Mouse (Mus musculus): Measurements from ENCODE around the gene Npvf.
A peak's percentile ranks its signal among the peaks of the same experiment; 100 is the strongest.

Gene Npvf

GRCm38 (mm10) chr6:50654356-50654755 lies at the start of gene Npvf:
Gene Npvf, minus strand, starts transcription at chr6:50654439.
- DNase-seq: no peak

DNA sequence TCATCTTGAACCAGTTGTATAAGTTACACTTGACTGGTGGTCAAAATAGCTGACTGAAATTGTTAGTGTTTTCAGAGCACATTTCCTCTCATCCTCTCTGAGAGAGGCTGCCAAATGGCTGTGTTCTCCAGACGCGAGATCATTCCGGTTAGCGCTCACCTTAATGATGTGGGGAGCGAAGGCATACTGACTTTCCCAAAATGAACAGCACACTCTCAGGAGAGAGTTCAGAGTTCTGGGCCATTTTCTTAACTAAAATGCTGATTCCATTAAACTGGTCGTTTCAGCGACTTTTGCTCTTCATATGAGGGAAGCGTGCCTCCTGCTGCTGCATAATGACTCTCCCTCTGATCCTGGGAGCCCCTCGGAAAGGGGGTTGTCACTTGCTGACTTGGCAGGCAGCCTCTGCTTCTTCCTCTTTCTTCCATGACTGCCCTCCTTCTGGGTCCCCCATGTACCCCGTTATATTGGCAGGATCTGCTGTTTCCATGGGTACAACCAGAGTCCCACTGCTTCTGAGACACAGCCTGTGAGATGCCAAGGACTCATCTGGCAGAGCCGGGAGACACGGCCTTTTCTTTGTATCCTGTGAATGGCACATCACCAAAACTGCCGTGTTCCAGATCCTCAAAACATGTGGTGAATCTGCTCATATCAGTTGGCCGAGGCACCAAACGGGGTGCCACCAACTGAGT lies 35.0 kb upstream of the Npvf start:
- DNase-seq: no peak

DNA sequence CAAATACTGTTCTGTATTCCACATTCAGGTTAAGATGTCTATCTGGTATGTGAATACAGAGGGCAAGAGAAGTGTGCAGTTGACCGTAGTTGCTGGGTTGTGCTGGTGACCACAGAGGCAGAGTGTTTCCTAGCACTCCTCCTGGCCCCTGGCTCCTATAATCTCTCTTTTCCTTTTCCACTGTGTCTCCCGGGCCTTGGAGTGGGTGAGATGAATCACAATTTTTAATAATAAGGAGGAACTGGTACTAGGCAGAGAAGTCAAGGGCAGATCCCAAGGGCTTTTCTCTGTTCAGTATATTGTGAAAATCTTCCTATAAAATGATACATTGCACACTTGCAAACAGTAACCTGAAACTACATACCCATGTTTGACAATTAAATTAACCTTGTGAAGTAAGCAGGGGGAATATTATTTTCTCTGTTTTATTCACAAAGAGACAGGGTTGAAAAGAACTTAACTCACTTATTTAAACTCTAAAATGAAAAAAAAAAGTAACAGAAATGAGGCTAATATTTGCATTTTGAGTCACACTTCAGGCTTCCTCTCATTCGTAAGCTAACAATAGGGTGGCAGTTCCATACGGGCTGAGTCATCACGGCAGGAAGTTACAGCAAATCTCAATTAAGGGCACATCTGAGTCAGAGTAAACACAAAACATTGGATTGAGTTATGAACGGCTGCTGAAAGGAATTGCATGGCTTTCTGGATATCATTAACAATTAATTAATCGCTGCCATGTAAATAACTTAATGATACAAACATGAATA lies 30.6 kb upstream of the Npvf start:
- DNase-seq: no peak

- no peak for DNase-seq
Observed at GRCm38 (mm10) chr6:50681491-50681890, 27.3 kb upstream of the Npvf start.

DNA sequence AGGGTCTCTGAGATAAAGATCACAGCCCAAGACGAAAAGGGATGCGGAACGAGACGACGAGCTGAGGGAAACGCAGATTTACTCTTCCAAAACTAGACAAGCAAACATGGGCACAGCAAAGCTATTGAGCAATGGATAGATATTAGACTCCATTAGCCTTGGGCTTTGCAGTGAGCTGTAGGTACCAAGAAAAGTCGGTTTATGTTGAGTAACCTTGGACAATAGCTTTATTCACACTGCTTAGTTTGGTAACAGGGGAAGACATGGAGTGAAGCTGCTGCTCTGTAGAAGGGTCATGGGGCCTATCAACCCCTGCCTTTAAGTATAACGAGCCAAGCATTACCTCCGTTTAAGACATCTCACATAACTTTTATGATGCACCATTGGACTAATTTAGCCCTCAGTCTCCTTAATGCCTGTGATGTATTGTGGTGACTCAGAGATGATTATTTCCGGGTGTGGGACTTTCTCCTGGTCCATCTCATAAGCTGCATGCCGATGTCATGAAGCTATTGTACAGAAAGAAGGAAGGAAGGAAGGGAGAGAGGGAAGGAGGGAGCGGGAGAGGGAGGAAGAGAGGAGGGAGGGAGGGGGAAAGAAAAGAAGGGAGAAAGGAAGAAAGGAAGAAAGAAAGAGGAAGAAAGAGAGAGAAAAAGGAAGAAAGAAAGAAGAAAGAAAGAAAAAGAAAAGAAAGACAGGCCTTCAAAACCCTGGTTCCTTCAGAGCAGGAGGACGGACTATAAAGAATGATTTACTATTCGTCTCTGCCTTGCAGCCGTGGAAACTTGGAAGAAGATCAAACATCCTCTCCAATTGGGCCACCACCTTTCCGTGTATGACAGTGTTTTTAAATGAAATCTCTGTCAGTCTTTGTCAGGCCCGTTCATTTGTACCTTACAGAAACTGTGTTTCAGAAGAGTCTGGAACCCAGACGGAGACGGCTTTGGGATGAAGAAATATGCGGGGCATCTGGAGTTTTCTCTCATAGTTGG lies 26.3 kb upstream of the Npvf start:
- no peak for DNase-seq

GRCm38 (mm10) chr6:50679486-50679828 lies 25.2 kb upstream of the Npvf start:
- no peak for DNase-seq

DNA sequence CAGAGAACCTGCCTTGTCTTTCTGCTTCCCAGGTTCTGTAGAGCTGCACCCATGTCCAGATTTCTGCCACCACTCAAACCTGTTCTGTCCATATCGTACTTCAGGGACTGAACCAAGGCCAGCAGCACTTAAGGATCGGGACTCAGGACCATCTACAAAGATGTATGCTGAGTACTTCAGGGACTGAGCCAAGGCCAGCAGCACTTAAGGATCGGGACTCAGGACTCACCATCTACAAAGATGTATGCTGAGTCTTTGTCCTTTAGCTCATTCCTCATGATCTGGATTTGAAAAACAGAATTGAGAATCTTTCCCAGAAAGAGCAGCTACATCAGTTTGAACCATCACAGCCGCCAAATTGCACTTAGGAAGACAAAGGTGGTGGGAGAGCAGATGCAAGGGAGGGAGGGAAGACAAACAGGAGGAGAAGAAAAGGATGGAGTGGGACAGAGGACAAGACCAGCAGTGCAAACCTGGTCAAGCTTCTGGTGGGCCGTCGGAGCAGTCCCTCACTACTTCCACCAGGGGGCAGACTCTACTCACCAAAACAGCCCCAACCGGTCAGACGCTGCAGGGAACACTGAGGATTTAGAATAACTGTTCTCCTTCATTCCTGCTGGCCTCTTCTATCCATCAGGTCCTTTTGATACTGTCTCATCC lies 24.7 kb upstream of the Npvf start:
- peak; percentile 93 for DNase-seq

- DNase-seq: peak; percentile 43
Observed at GRCm38 (mm10) chr6:50671191-50671590, 17.0 kb upstream of the Npvf start.

- DNase-seq: no peak
Observed at GRCm38 (mm10) chr6:50666937-50667336, 12.7 kb upstream of the Npvf start.

DNA sequence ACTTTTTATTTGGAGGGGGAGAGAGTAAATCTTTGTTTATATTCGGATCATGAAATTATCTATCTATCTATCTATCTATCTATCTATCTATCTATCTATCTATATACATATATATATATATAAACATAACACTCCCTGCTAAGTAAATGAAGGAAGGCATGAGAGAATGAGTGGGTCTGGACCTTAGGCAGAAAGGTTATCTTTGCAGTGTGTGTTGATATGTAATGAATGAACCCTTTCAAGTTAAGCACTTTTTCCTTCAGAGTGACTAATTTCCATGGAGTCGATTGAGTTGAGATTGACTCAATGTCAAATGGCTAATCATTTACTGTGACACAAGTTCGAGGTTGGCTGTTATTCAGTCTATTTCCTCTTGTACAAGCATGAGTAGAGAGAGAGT lies 10.8 kb upstream of the Npvf start:
- DNase-seq: no peak

DNA sequence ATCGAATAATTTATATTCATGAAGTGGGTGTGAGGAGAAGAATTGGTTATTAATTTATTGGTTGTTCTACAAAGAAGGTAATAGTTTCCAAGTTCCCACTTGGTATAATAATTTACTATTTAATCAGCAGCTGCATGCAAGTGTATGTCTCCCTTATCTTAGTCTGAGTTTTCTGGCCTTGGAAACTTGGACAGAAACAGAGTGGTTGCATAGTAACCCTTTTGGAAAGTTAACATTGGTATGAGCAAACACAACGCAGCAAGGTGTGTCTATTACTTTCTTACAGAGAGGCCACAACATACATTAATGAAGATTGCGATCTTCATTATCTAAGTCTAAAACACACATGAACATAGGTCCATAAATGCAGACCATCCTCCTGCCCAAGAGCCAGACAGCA lies 10.0 kb upstream of the Npvf start:
- peak; percentile 5 for DNase-seq

DNA sequence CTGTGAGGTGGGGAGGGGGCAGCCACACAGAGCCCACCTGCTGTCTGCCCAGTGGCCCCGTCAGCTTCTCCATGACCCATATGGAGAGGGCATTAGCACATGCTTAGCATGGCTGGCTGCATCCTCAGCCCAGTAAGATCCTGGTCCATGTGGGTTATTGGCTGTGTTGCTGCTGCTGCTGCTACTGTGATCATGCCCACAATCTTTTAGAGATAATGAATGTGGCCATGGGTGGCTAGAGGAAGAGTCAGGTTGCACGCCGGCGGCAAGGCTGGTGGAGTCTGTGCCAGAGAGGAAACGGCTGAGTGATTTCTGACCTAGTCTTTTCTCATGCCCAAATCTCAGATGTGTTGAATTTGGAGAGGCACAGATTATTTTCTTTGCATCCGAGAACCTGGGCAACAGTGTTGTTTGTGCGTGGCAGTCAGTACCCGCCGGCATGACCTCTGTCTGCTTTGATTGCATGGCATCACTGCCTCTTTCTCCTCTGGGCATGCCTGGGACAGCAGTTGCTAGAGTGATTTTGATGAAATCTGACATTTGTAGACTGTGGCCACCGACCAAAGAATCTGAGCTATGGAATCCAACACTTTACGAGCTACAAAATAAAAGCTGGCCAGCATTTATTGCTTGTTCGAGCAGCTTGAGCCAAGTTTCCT lies 8.8 kb upstream of the Npvf start:
- peak; percentile 85 for DNase-seq

DNA sequence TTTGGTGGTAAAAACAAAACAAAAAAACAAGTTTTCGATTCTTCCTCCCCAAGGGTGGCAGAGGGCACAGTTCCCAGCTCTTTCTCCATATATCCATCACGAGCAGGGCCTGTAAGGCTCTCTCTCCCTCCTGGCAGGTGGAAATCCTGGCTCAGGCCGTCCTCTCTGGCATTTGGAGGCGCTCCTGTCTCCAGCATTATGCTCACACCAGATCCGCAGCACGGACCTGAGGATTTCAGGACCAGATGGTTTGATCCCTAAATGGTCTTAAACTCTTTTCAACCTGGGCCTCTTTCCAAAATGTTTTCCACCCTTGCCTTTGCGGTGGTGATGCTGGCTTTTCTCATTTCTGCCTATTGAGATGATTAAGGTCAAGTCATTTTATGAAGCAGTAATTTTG lies 7.5 kb upstream of the Npvf start:
- DNase-seq: peak; percentile 67

DNA sequence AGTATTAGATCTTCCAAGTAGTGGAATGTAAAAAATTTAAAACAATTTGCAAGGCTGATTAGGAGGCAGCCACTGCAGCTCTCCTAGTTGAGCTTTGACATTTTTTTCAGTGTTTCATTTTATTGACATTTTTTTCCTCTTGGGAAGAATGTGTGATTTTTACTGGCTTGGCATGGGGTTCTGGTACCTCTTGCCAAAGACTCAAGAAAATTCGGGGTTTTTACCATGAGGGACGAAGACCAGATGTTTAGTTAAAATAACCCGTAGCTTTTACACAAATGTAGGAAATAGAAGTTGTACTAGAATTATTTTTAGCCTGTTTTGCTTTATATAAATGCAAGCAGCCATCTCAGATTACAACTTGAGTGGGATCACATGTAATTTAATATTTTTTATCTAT lies 4.2 kb upstream of the Npvf start:
- no peak for DNase-seq

- DNase-seq: no peak
Observed at GRCm38 (mm10) chr6:50658018-50658417, 3.8 kb upstream of the Npvf start.

DNA sequence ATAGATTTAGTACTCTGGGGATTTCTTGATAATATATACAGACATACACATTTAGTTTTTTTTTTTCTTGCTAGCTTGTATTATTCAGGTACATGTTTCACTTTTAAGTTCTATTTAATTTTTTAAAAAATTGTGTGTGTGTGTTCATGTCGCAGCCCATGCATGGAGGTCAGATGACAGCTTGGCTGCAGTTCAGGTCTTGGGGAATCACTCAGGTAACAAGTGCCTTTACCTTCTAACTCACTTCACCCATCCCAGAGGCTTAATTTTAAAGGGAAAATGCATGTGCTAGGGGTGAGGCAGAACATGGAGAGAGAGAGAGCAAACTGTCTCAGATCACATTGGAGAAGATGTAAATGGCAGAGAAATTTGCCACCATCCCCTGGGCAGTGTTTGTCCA lies 2.2 kb upstream of the Npvf start:
- peak; percentile 30 for DNase-seq

GRCm38 (mm10) chr6:50655925-50656324 lies 1.7 kb upstream of the Npvf start:
- DNase-seq: peak; percentile 17

DNA sequence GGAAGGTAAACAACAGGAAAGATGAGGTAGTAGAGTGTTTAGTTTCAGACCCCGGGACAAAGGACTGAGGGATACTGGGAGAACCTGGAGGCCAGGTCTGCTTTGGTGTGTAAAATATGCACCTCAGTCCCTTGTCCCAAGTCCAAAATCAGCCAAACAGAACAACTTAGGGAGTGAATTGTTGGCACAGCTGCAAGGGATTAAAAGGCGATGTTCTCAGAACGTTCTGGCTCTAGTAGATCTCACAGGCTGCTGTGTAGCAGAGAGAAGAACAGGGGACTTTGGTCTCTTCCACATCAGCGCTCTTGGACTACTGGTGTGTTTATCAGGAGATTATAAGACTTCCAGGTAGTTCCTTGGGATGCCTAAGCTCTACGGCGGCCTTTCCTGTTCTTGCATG lies 6.6 kb downstream of the Npvf start:
- DNase-seq: no peak

GRCm38 (mm10) chr6:50646659-50647058 lies 7.6 kb downstream of the Npvf start:
- DNase-seq: no peak

DNA sequence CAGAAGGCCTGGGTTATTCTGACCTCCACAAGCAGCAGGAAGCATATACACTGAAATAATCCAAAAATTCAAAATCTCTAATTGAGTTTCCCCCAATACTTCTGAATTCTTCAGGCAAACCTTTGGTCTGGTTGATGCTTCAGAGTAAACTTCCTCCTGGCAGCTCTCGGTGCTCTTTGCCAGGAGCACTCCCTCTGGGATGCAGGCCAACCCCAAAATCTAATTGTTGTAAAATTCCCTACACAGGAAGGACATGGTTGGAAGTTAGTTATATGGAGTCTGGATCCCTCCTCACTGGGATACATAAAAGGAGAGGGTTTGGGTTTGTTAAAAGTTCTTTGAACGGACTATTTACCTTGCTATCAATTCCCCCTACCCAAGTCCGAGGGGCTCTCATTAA lies 9.5 kb downstream of the Npvf start:
- no peak for DNase-seq

DNA sequence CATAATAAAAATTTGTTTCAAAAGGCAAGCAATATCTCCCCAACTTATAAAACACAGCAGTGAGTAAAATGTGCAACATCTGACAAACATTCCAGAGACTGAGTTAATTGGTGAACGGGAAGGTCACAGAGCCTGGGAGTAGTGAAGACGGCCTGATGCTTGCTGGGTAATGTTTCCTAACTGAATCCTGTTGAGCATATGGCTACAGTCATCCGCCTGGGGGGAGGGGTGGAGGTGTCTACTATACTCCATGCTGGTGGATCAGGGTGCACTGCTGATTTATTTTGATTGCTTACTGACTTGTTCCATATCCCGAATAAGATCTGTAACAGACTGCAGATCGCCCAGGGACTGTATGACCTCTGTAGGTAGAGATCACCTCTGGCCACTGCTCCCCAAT lies 12.3 kb downstream of the Npvf start:
- no peak for DNase-seq

DNA sequence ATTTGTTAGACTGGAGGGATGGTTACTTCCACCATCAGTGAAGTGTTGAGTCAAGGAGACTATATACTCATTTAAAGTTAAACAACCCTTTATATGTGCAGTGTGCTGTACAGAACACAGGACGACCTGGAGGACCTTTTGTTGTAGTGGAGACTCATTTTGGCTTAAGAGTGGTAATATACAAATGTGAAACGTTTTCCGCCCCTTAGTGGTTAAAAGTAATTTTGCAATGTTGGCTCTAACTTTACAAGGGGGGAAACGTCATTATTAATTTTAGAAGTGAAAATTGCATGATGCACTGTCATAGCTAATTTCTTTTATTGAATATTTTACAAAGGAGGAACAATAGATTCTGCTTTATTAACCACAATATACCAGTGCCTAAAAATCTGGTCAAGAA lies 13.9 kb downstream of the Npvf start:
- DNase-seq: no peak

Data from heart, adult 11 months (tissue).